Mouse (Mus musculus): Measurements from ENCODE around the gene D5Ertd577e.
"Not testable (repeated sequence)": the region's sequence is repeated elsewhere in the genome, so short reads cannot be mapped to it uniquely, and the experiment has no call there.

DNA sequence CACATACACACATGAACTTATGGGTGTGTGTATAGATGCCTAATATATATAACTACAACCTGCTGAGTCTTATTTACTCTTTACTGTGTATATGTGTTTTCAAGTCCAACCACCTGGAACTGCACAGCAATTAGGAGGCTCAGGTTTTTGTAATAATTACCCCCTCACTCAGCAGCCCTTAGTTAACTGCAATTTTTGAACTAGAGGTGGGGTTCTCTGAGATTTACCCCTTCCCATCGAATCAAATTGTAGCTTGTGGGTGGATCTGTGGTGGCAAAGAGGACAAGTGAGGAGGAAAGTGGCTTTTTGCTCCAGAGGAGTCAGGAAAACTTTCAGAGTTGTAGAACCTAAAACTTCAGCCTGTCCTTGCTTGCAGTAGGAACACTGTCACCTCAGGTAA, at the start of gene D5Ertd577e:
- TF ChIP-seq POLR2A (IDR thresholded peaks at IDR 0.05; ENCODE audit: insufficient read length, low read depth); MAX (IDR thresholded peaks at IDR 0.05; ENCODE audit: low read depth); POLR2AphosphoS2 (IDR thresholded peaks at IDR 0.05; ENCODE audit: insufficient read length, low read depth); USF1 (IDR thresholded peaks at IDR 0.05; ENCODE audit: low read depth): not testable (repeated sequence)

All from myocyte (in vitro differentiated cells).